Mouse (Mus musculus) embryonic facial prominence, embryonic 13.5 days (tissue): ENCODE results near the gene Pitpnb. TPM values are rescaled to one million over a fixed set of nuclear protein-coding genes. Genes with fewer than 3 reads are reported as not detected.

ENCODE experiments used
- ATAC-seq: fragments of 200-750 bp; cut with Nextera tagmentation; 2 replicates; pipeline ENCODE4 v1.8.0; 2017; ENCODE audit warnings: low read depth; ENCODE audit not compliant: insufficient number of reproducible peaks, insufficient read depth, low FRiP score, low TSS enrichment
- H3K27ac ChIP-seq: fragments of 300-500 bp; sonication (generic); 2 replicates; pipeline ENCODE4 v1.5.1; 2015; ENCODE audit warnings: moderate library complexity, mild to moderate bottlenecking, inconsistent platforms
- H3K27me3 ChIP-seq: fragments of 300-500 bp; sonication (generic); 2 replicates; pipeline ENCODE4 v1.6.1; 2015; ENCODE audit warnings: mild to moderate bottlenecking, inconsistent platforms
- H3K36me3 ChIP-seq: fragments of 300-500 bp; sonication (generic); 2 replicates; pipeline ENCODE4 v1.6.1; 2015; ENCODE audit warnings: mild to moderate bottlenecking, inconsistent platforms
- H3K4me1 ChIP-seq: fragments of 300-500 bp; sonication (generic); 2 replicates; pipeline ENCODE4 v1.6.1; 2015; ENCODE audit warnings: inconsistent platforms
- H3K4me2 ChIP-seq: fragments of 300-500 bp; sonication (generic); 2 replicates; pipeline ENCODE4 v1.6.1; 2015; ENCODE audit warnings: moderate library complexity, mild to moderate bottlenecking, inconsistent platforms
- H3K4me3 ChIP-seq: fragments of 300-500 bp; sonication (generic); 2 replicates; pipeline ENCODE4 v1.5.1; 2015; ENCODE audit warnings: mild to moderate bottlenecking, inconsistent platforms
- H3K9ac ChIP-seq: fragments of 300-500 bp; sonication (generic); 2 replicates; pipeline ENCODE4 v1.6.1; 2015; ENCODE audit warnings: mild to moderate bottlenecking, inconsistent platforms
- H3K9me3 ChIP-seq: fragments of 300-500 bp; sonication (generic); 2 replicates; pipeline ENCODE4 v1.6.1; 2016; ENCODE audit warnings: inconsistent platforms
- WGBS: fragments of 180-500 bp; shearing (Covaris S2); methylation state at CpG from one replicate; pipeline ENCODE4 v1.1.7; 2015; ENCODE audit warnings: mixed read lengths; 5-methylcytosine and 5-hydroxymethylcytosine counted together
- polyA plus RNA-seq: library from polyadenylated mRNA; unstranded; fragments of >200 nt; fragmentation: Nextera tagmentation; extraction: Ambion mirVana; gene quantifications from 2 replicates; pipeline ENCODE4 v1.2.1, GENCODE M21; 2015

Gene Pitpnb
- polyA plus RNA-seq, 1 experiment from 2014 or later: 107 TPM

- Histone ChIP-seq H3K27me3 (peaks cover 14% of the 10 kb centered on the region; the same call in 1 of the 2 replicates), H3K4me1 (peaks cover 62% of the 10 kb centered on the region), H3K36me3 (peaks cover 34% of the 10 kb centered on the region), H3K4me3 (peak within 1 kb of the TSS; percentile 93), H3K27ac (peak within 1 kb of the TSS; percentile 95), H3K9ac (peak within 1 kb of the TSS; percentile 99), H3K4me2 (peak within 1 kb of the TSS; percentile 97), H3K9me3 (no peaks in the 10 kb centered on the region)
- peak; percentile 88 for ATAC-seq
- 0% methylated on average over 85 of the region's 88 CpGs for WGBS
Observed at GRCm38 (mm10) chr5:111416591-111417374, 86.2 kb downstream of the Pitpnb start, which contains the start of gene Mn1. Gene Mn1 (plus strand): TSS chr5:111417362.

- under 1% methylated on average over 103 of the region's 105 CpGs for WGBS
- H3K27ac ChIP-seq: peak overlapping the region; percentile 95
- no peak for ATAC-seq
- H3K4me1 ChIP-seq: peaks cover 69% of the 10 kb centered on the region
- peaks cover 39% of the 10 kb centered on the region for H3K36me3 ChIP-seq
- no peaks in the 10 kb centered on the region for H3K9me3 ChIP-seq
- peak overlapping the region; percentile 93 for H3K4me3 ChIP-seq
- peaks cover 9% of the 10 kb centered on the region; the same call in 1 of the 2 replicates for H3K27me3 ChIP-seq
- H3K9ac ChIP-seq: peak overlapping the region; percentile 99
- H3K4me2 ChIP-seq: peak overlapping the region; percentile 97
Observed at GRCm38 (mm10) chr5:111417378-111418131, 87.0 kb downstream of the Pitpnb start.

- peaks cover 9% of the 10 kb centered on the region; the same call in 1 of the 2 replicates for H3K27me3 ChIP-seq
- peak overlapping the region; percentile 93 for H3K4me3 ChIP-seq
- peaks cover 39% of the 10 kb centered on the region for H3K36me3 ChIP-seq
- 1% methylated on average over 63 of the region's 63 CpGs for WGBS
- peaks cover 74% of the 10 kb centered on the region for H3K4me1 ChIP-seq
- no peak for ATAC-seq
- H3K4me2 ChIP-seq: peak overlapping the region; percentile 97
- H3K27ac ChIP-seq: peak overlapping the region; percentile 95
- H3K9ac ChIP-seq: peak overlapping the region; percentile 99
- no peaks in the 10 kb centered on the region for H3K9me3 ChIP-seq
Observed at GRCm38 (mm10) chr5:111418202-111419120, 87.9 kb downstream of the Pitpnb start.

GRCm38 (mm10) chr5:111419121-111419881, 88.7 kb downstream of the Pitpnb start:
- 4% methylated on average over 42 of the region's 42 CpGs for WGBS
- H3K27ac ChIP-seq: peak overlapping the region; percentile 95

GRCm38 (mm10) chr5:111420011-111420691, 89.6 kb downstream of the Pitpnb start:
- Histone ChIP-seq H3K27me3 (peaks cover 9% of the 10 kb centered on the region; the same call in 1 of the 2 replicates), H3K4me1 (peaks cover 74% of the 10 kb centered on the region), H3K9ac (peak overlapping the region; percentile 99), H3K27ac (peak overlapping the region; percentile 95), H3K9me3 (no peaks in the 10 kb centered on the region), H3K4me3 (peak overlapping the region; percentile 93), H3K36me3 (peaks cover 46% of the 10 kb centered on the region), H3K4me2 (peak overlapping the region; percentile 97)
- 2% methylated on average over 56 of the region's 56 CpGs for WGBS
- ATAC-seq: no peak

More at GRCm38 (mm10) chr5:111419121-111419881, 88.7 kb downstream of the Pitpnb start:
- peak overlapping the region; percentile 99 for H3K9ac ChIP-seq
- no peak for ATAC-seq
- peak overlapping the region; percentile 97 for H3K4me2 ChIP-seq
- peaks cover 42% of the 10 kb centered on the region for H3K36me3 ChIP-seq
- H3K27me3 ChIP-seq: peaks cover 9% of the 10 kb centered on the region; the same call in 1 of the 2 replicates
- no peaks in the 10 kb centered on the region for H3K9me3 ChIP-seq
- peak overlapping the region; percentile 93 for H3K4me3 ChIP-seq
- H3K4me1 ChIP-seq: peaks cover 74% of the 10 kb centered on the region

GRCm38 (mm10) chr5:111420896-111421295, 90.3 kb downstream of the Pitpnb start:
- peak overlapping the region; percentile 97 for H3K4me2 ChIP-seq
- peak overlapping the region; percentile 95 for H3K27ac ChIP-seq
- WGBS: 30% methylated on average over 22 of the region's 22 CpGs
- H3K4me3 ChIP-seq: peak overlapping the region; percentile 93
- no peak for ATAC-seq
- peaks cover 52% of the 10 kb centered on the region for H3K36me3 ChIP-seq
- peaks cover 9% of the 10 kb centered on the region; the same call in 1 of the 2 replicates for H3K27me3 ChIP-seq
- H3K9me3 ChIP-seq: no peaks in the 10 kb centered on the region
- peaks cover 74% of the 10 kb centered on the region for H3K4me1 ChIP-seq
- peak overlapping the region; percentile 99 for H3K9ac ChIP-seq

GRCm38 (mm10) chr5:111421424-111421823, 90.9 kb downstream of the Pitpnb start:
- Histone ChIP-seq H3K4me3 (peak overlapping the region; percentile 93), H3K4me2 (peak overlapping the region; percentile 97), H3K9me3 (no peaks in the 10 kb centered on the region), H3K27me3 (peaks cover 9% of the 10 kb centered on the region; the same call in 1 of the 2 replicates), H3K4me1 (peaks cover 79% of the 10 kb centered on the region), H3K9ac (peak overlapping the region; percentile 99), H3K36me3 (peaks cover 55% of the 10 kb centered on the region), H3K27ac (no peak overlapping the region)
- no peak for ATAC-seq
- 44% methylated on average over 15 of the region's 15 CpGs for WGBS

GRCm38 (mm10) chr5:111422058-111422800, 91.7 kb downstream of the Pitpnb start:
- Histone ChIP-seq H3K9ac (peak overlapping the region; percentile 99), H3K9me3 (no peaks in the 10 kb centered on the region), H3K27me3 (peaks cover 9% of the 10 kb centered on the region; the same call in 1 of the 2 replicates), H3K4me1 (peaks cover 87% of the 10 kb centered on the region), H3K4me2 (peak overlapping the region; percentile 97), H3K4me3 (peak overlapping the region; percentile 93), H3K36me3 (peaks cover 63% of the 10 kb centered on the region), H3K27ac (no peak overlapping the region)
- ATAC-seq: no peak
- WGBS: 46% methylated on average over 8 of the region's 8 CpGs

- Histone ChIP-seq H3K27me3 (peaks cover 9% of the 10 kb centered on the region; the same call in 1 of the 2 replicates), H3K36me3 (peaks cover 68% of the 10 kb centered on the region), H3K4me3 (peak overlapping the region; percentile 93), H3K9ac (peak overlapping the region; percentile 99), H3K4me1 (peaks cover 95% of the 10 kb centered on the region), H3K9me3 (no peaks in the 10 kb centered on the region), H3K27ac (no peak overlapping the region; the same call in 1 of the 2 replicates), H3K4me2 (peak overlapping the region; percentile 97)
- WGBS: 44% methylated on average over 10 of the region's 10 CpGs
- no peak for ATAC-seq
Observed at GRCm38 (mm10) chr5:111423011-111423410, 92.4 kb downstream of the Pitpnb start.
